Mouse (Mus musculus) thymus, adult 2 months (tissue): ENCODE measurements around the gene Fnbp1l.

Source experiments
- CTCF ChIP-seq: fragments of 200-500 bp; IDR thresholded peaks from 2 replicates; pipeline ENCODE4 v1.5.1; 2012; ENCODE audit warnings: mild to moderate bottlenecking, control low read depth, low read length, moderate library complexity, borderline replicate concordance; ENCODE audit not compliant: control insufficient read depth, poor library complexity, insufficient read depth; ENCODE audit errors: extremely low read depth
- POLR2A ChIP-seq: fragments of 200-500 bp; IDR thresholded peaks from 2 replicates; pipeline ENCODE4 v1.6.1; 2012; ENCODE audit warnings: mild to moderate bottlenecking, low read length, control low read depth, moderate library complexity; ENCODE audit not compliant: control insufficient read depth, poor library complexity, insufficient read depth; ENCODE audit errors: extremely low read depth

GRCm38 (mm10) chr3:122574921-122575320, 44.6 kb downstream of the Fnbp1l start:
- TF ChIP-seq POLR2A (no peak), CTCF (no peak)
